Mouse (Mus musculus) lung, adult 2 months (tissue): ENCODE measurements at regions not wholly inside any gene's neighbourhood (a gene's known extent, or its start where the extent isn't known, plus 50 kb on each side); places are given as distances from the start of the nearest gene placed in this dataset.

Experiments used
- CTCF ChIP-seq: fragments of 200-500 bp; IDR thresholded peaks from 2 replicates; pipeline ENCODE4 v1.5.1; 2011; ENCODE audit warnings: mild to moderate bottlenecking, low read length, control low read depth; ENCODE audit not compliant: insufficient read depth
- POLR2A ChIP-seq: fragments of 200-500 bp; IDR thresholded peaks from 2 replicates; pipeline ENCODE4 v1.6.1; 2011; ENCODE audit warnings: low read depth, mild to moderate bottlenecking, control low read depth, low read length, borderline replicate concordance; ENCODE audit errors: extremely low read depth

GRCm38 (mm10) chr1:92379510-92379886 is 94.2 kb downstream of the Ndufa10 start:
- TF ChIP-seq CTCF (no peak), POLR2A (no peak)
